Mouse (Mus musculus): ENCODE measurements around the gene Fzd4.

- TF ChIP-seq POLR2A (IDR thresholded peaks at IDR 0.05; ENCODE audit: control insufficient read depth, low read depth, low read length), result no peak
- no peak for TF ChIP-seq CTCF (IDR thresholded peaks at IDR 0.05; ENCODE audit: control insufficient read depth, insufficient read depth, insufficient replicate concordance, low read depth, low read length)
These were observed 41.0 kb downstream of the Fzd4 start for GRCm38 (mm10) chr7:89445137-89445536.

Data from testis, adult 2 months (tissue).